In the genomic region with DNA sequence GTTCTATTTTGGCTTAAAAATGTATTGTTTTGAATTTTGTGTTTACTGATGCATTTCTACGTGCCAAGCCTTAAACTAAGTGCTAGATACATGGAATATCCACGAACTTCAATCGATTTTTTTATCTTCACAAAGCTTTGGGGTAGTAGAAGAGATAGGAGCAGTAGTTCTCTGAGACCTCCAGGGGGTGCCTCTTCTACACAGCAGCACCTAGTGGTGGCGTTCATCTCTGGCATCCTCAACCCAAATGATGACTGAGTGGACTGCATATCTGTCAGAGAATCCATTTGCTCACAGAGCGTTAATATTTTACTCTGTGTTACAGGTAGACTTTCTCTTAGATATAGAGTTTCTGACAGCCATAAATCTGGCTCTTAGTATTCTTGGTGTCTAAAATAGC, we compare ENCODE assay signal across 10 mouse cellular contexts.
DNase-seq lines count a peak whose midpoint lies in the region; ATAC-seq and TF ChIP-seq lines count a peak whose summit lies in the region.
"Had no signal": no experiment of that assay in that cellular context is flagged by ENCODE, and none has a peak within 500 bp of the region (broad histone marks: within the 10 kb centered on the region; RNA-seq: fewer than 3 reads in every experiment).

No protein-coding gene starts in this region.

- no peak overlapping the region for H3K27ac ChIP-seq in kidney, adult 2 months (ENCODE audit: insufficient read depth, low read depth, low read length)
- H3K27ac ChIP-seq in kidney, embryonic 15.5 days = no peak overlapping the region
- H3K27ac ChIP-seq in intestine, embryonic 16.5 days (ENCODE audit: low read length) = no peak overlapping the region
- no peak overlapping the region for H3K27ac ChIP-seq in hindbrain, embryonic 16.5 days (ENCODE audit: low read depth, low read length)
- H3K27ac ChIP-seq: heart, embryonic 13.5 days; liver, embryonic 15.5 days had no signal

- ATAC-seq in kidney, embryonic 15.5 days (replicated peaks; ENCODE audit: low FRiP score) = no peak
- ATAC-seq in intestine, embryonic 16.5 days = no peak
- ATAC-seq in hindbrain, embryonic 16.5 days = no peak

- peak; percentile 43; the same call in 1 of the 2 replicates for TF ChIP-seq CTCF in kidney, adult 2 months (conservative IDR thresholded peaks at IDR 0.05; ENCODE audit: insufficient read depth, insufficient read length, low read depth, low read length)

- no peaks in the 10 kb centered on the region for H3K36me3 ChIP-seq in kidney, adult 2 months (ENCODE audit: control insufficient read depth, insufficient read depth, low read length)
- no peaks in the 10 kb centered on the region for H3K36me3 ChIP-seq in kidney, embryonic 15.5 days
- no peaks in the 10 kb centered on the region for H3K36me3 ChIP-seq in intestine, embryonic 16.5 days (ENCODE audit: control insufficient read depth, insufficient read depth, low read length)
- H3K36me3 ChIP-seq in hindbrain, embryonic 16.5 days (ENCODE audit: control insufficient read depth, insufficient read depth, low read length) = no peaks in the 10 kb centered on the region
- H3K36me3 ChIP-seq: heart, embryonic 13.5 days; liver, embryonic 15.5 days had no signal

- H3K4me1 ChIP-seq in kidney, adult 2 months (ENCODE audit: control insufficient read depth, insufficient read depth, low read length) = no peaks in the 10 kb centered on the region
- no peaks in the 10 kb centered on the region for H3K4me1 ChIP-seq in kidney, embryonic 15.5 days
- H3K4me1 ChIP-seq in intestine, embryonic 16.5 days (ENCODE audit: control insufficient read depth, insufficient read depth, low read length) = no peaks in the 10 kb centered on the region
- no peaks in the 10 kb centered on the region for H3K4me1 ChIP-seq in hindbrain, embryonic 16.5 days (ENCODE audit: control insufficient read depth, insufficient read depth, low read depth, low read length)
- H3K4me1 ChIP-seq: heart, embryonic 13.5 days; liver, embryonic 15.5 days had no signal

- TF ChIP-seq POLR2A in kidney, adult 2 months (IDR thresholded peaks at IDR 0.05; ENCODE audit: low read depth, low read length) = no peak

- H3K4me3 ChIP-seq in kidney, adult 2 months (ENCODE audit: insufficient read depth, low read depth, low read length) = no peak overlapping the region
- no peak overlapping the region for H3K4me3 ChIP-seq in kidney, embryonic 15.5 days (replicated peaks)
- H3K4me3 ChIP-seq in intestine, embryonic 16.5 days (ENCODE audit: low read length) = no peak overlapping the region
- no peak overlapping the region for H3K4me3 ChIP-seq in hindbrain, embryonic 16.5 days (ENCODE audit: low read length)
- H3K4me3 ChIP-seq: heart, embryonic 13.5 days; liver, embryonic 15.5 days had no signal

- 83% methylated on average over 5 of the region's 5 CpGs for WGBS in kidney, adult 2 months
- 80% methylated on average over 5 of the region's 5 CpGs for WGBS in kidney, embryonic 15.5 days
- WGBS in intestine, embryonic 16.5 days = 77% methylated on average over 5 of the region's 5 CpGs
- 79% methylated on average over 5 of the region's 5 CpGs for WGBS in hindbrain, embryonic 16.5 days

- H3K9me3 ChIP-seq in kidney, embryonic 15.5 days (replicated peaks) = no peaks in the 10 kb centered on the region
- H3K9me3 ChIP-seq in intestine, embryonic 16.5 days (ENCODE audit: control insufficient read depth, low read length) = no peaks in the 10 kb centered on the region
- no peaks in the 10 kb centered on the region for H3K9me3 ChIP-seq in hindbrain, embryonic 16.5 days (ENCODE audit: control insufficient read depth, low read length)
- H3K9me3 ChIP-seq: heart, embryonic 13.5 days; liver, embryonic 15.5 days had no signal

- peak; percentile 52 for DNase-seq in kidney, adult 2 months
- DNase-seq in ES-CJ7 (ENCODE audit: low read depth, low spot score) = peak; percentile 72
- DNase-seq in brain, adult 2 months (ENCODE audit: low read depth, low spot score) = peak; percentile 13
- peak; percentile 37 to 53 for DNase-seq in kidney, postnatal 4 days
- DNase-seq in thymus, postnatal 4 days = peak; percentile 77

- no peaks in the 10 kb centered on the region for H3K27me3 ChIP-seq in kidney, adult 2 months (replicated peaks; ENCODE audit: control insufficient read depth, insufficient read depth, low read length)
- H3K27me3 ChIP-seq in kidney, embryonic 15.5 days = no peaks in the 10 kb centered on the region
- no peaks in the 10 kb centered on the region for H3K27me3 ChIP-seq in intestine, embryonic 16.5 days (replicated peaks; ENCODE audit: control insufficient read depth, insufficient read depth, low read length)
- no peaks in the 10 kb centered on the region for H3K27me3 ChIP-seq in hindbrain, embryonic 16.5 days (replicated peaks; ENCODE audit: control insufficient read depth, insufficient read depth, low read length)
- H3K27me3 ChIP-seq: heart, embryonic 13.5 days; liver, embryonic 15.5 days had no signal

- H3K4me2 ChIP-seq in kidney, embryonic 15.5 days = no peak overlapping the region
- no peak overlapping the region for H3K4me2 ChIP-seq in intestine, embryonic 16.5 days (ENCODE audit: low read depth, low read length)
- no peak overlapping the region for H3K4me2 ChIP-seq in hindbrain, embryonic 16.5 days (ENCODE audit: low read length)
- H3K4me2 ChIP-seq: heart, embryonic 13.5 days; liver, embryonic 15.5 days had no signal

- H3K9ac ChIP-seq in kidney, embryonic 15.5 days = no peak overlapping the region
- H3K9ac ChIP-seq in intestine, embryonic 16.5 days (ENCODE audit: low read depth, low read length) = no peak overlapping the region
- no peak overlapping the region for H3K9ac ChIP-seq in hindbrain, embryonic 16.5 days (ENCODE audit: low read depth, low read length)
- H3K9ac ChIP-seq: heart, embryonic 13.5 days; liver, embryonic 15.5 days had no signal

Comparison
In these comparisons a context has a peak if more than half of its experiments do, and no peak if none do; other contexts are left out.
1. DNase-seq: peak in every context shown above with its lines; median percentile 77 in thymus, postnatal 4 days; 72 in ES-CJ7; 52 in kidney, adult 2 months; 45 in kidney, postnatal 4 days; 13 in brain, adult 2 months.